Mouse (Mus musculus): ENCODE measurements around the gene Eme2.
"Not testable (repeated sequence)": the region's sequence is repeated elsewhere in the genome, so short reads cannot be mapped to it uniquely, and the experiment has no call there.

GRCm38 (mm10) chr17:24943589-24943988, 48.7 kb upstream of the Eme2 start:
- TF ChIP-seq CTCF, EP300 (IDR thresholded peaks at IDR 0.05): not testable (repeated sequence)
